In genomic region chr14:16603040-16603590, GRCm38 (mm10) we compare ENCODE assay signal across 11 mouse cellular contexts.
DNase-seq lines count a peak whose midpoint lies in the region; ATAC-seq lines count a peak whose summit lies in the region.
"Had no signal": no experiment of that assay in that cellular context is flagged by ENCODE, and none has a peak within 500 bp of the region (broad histone marks: within the 10 kb centered on the region; RNA-seq: fewer than 3 reads in every experiment).

No protein-coding gene starts in this region.

- no peaks in the 10 kb centered on the region for H3K9me3 ChIP-seq in forebrain, embryonic 10.5 days
- H3K9me3 ChIP-seq in forebrain, embryonic 15.5 days = no peaks in the 10 kb centered on the region
- no peaks in the 10 kb centered on the region for H3K9me3 ChIP-seq in liver, embryonic 11.5 days (ENCODE audit: control insufficient read depth, low read length)
- H3K9me3 ChIP-seq: midbrain, embryonic 13.5 days had no signal

- no peak overlapping the region for H3K4me2 ChIP-seq in forebrain, embryonic 15.5 days (replicated peaks)
- H3K4me2 ChIP-seq in liver, embryonic 11.5 days = no peak overlapping the region
- H3K4me2 ChIP-seq: midbrain, embryonic 13.5 days had no signal

- H3K9ac ChIP-seq in forebrain, embryonic 15.5 days (replicated peaks) = no peak overlapping the region
- H3K9ac ChIP-seq in liver, embryonic 11.5 days (ENCODE audit: low read depth, low read length) = no peak overlapping the region
- H3K9ac ChIP-seq: forebrain, postnatal 0 days; midbrain, embryonic 13.5 days had no signal

- 55% methylated on average over 5 of the region's 5 CpGs for WGBS in forebrain, embryonic 10.5 days
- 58% methylated on average over 5 of the region's 5 CpGs for WGBS in forebrain, embryonic 15.5 days
- 21% methylated on average over 5 of the region's 5 CpGs for WGBS in liver, embryonic 11.5 days

- peak overlapping the region; percentile 16; the same call in 1 of the 2 replicates for H3K27ac ChIP-seq in forebrain, embryonic 10.5 days
- no peak overlapping the region for H3K27ac ChIP-seq in forebrain, embryonic 15.5 days (replicated peaks)
- H3K27ac ChIP-seq in liver, embryonic 11.5 days (ENCODE audit: low read depth, low read length) = no peak overlapping the region
- H3K27ac ChIP-seq: midbrain, embryonic 13.5 days had no signal

- H3K4me1 ChIP-seq in forebrain, embryonic 10.5 days = peaks cover 25% of the 10 kb centered on the region
- H3K4me1 ChIP-seq in forebrain, embryonic 15.5 days = peaks cover 7% of the 10 kb centered on the region
- H3K4me1 ChIP-seq in liver, embryonic 11.5 days (replicated peaks; ENCODE audit: control insufficient read depth, insufficient read depth, low read length) = peaks cover 5% of the 10 kb centered on the region; the same call in 1 of the 2 replicates

- no peaks in the 10 kb centered on the region for H3K27me3 ChIP-seq in forebrain, embryonic 10.5 days (ENCODE audit: poor library complexity, severe bottlenecking)
- no peaks in the 10 kb centered on the region for H3K27me3 ChIP-seq in forebrain, embryonic 15.5 days
- H3K27me3 ChIP-seq in liver, embryonic 11.5 days (replicated peaks; ENCODE audit: control insufficient read depth, insufficient read depth, low read length) = no peaks in the 10 kb centered on the region
- H3K27me3 ChIP-seq: midbrain, embryonic 13.5 days had no signal

- ATAC-seq in forebrain, embryonic 15.5 days (replicated peaks) = no peak
- ATAC-seq in liver, embryonic 11.5 days (replicated peaks; ENCODE audit: low FRiP score) = no peak; the same call in 1 of the 2 replicates
- ATAC-seq: forebrain, postnatal 0 days; midbrain, embryonic 13.5 days had no signal

- H3K36me3 ChIP-seq in forebrain, embryonic 10.5 days (replicated peaks) = no peaks in the 10 kb centered on the region
- no peaks in the 10 kb centered on the region for H3K36me3 ChIP-seq in forebrain, embryonic 15.5 days
- no peaks in the 10 kb centered on the region for H3K36me3 ChIP-seq in liver, embryonic 11.5 days (ENCODE audit: control insufficient read depth, insufficient read depth, low read length)
- H3K36me3 ChIP-seq: midbrain, embryonic 13.5 days had no signal

- intact Hi-C loops in left cerebral cortex, postnatal 36 days (cut with DNase I) = no loop called here

- DNase-seq in forebrain, embryonic 10.5 days (ENCODE audit: extremely low spot score, low spot score) = peak; percentile 20
- DNase-seq in adrenal gland, postnatal 14 days = peak; percentile 40
- DNase-seq in kidney, adult 11 months = peak; percentile 73
- DNase-seq in liver, embryonic 11.5 days (ENCODE audit: low spot score) = peak; percentile 35
- DNase-seq in ovary, postnatal 10 days (ENCODE audit: low spot score) = no peak
- DNase-seq in left cerebral cortex, postnatal 36 days (ENCODE audit: low spot score in 2 of 2) = no peak
- no peak for DNase-seq in layer of hippocampus, adult 9-11 months
- DNase-seq: cerebellum, adult 11-12 months; forebrain, postnatal 0 days had no signal

- H3K4me3 ChIP-seq in forebrain, embryonic 10.5 days = no peak overlapping the region
- H3K4me3 ChIP-seq in forebrain, embryonic 15.5 days = no peak overlapping the region
- H3K4me3 ChIP-seq in liver, embryonic 11.5 days (ENCODE audit: low read depth, low read length) = no peak overlapping the region
- H3K4me3 ChIP-seq: midbrain, embryonic 13.5 days had no signal

Comparison
In these comparisons a context has a peak if more than half of its experiments do, and no peak if none do; other contexts are left out.
1. DNase-seq: peak in forebrain, embryonic 10.5 days (single experiment), adrenal gland, postnatal 14 days (single experiment), kidney, adult 11 months (single experiment) and liver, embryonic 11.5 days (single experiment); none in ovary, postnatal 10 days (single experiment), left cerebral cortex, postnatal 36 days (0 of 2) and layer of hippocampus, adult 9-11 months (single experiment).